Mouse (Mus musculus) embryo, embryonic 9.5 days (tissue): ENCODE measurements at regions not wholly inside any gene's neighbourhood (a gene's known extent, or its start where the extent isn't known, plus 50 kb on each side); places are given as distances from the start of the nearest gene placed in this dataset.

Experiments used
- DNase-seq: peaks from one replicate; pipeline ENCODE4 v3.0.0-alpha.2; 2017; ENCODE audit errors: extremely low spot score

GRCm38 (mm10) chr3:48911758-48912157 is 845.4 kb downstream of the Pcdh18 start:
- DNase-seq: no peak

GRCm38 (mm10) chr3:48890403-48890802 is 866.7 kb downstream of the Pcdh18 start:
- no peak for DNase-seq

GRCm38 (mm10) chr3:48887885-48888284 is 869.2 kb downstream of the Pcdh18 start:
- DNase-seq: no peak

GRCm38 (mm10) chr3:48869527-48869926 is 887.6 kb downstream of the Pcdh18 start:
- no peak for DNase-seq

GRCm38 (mm10) chr3:48846049-48846653 is 911.0 kb downstream of the Pcdh18 start:
- peak; percentile 55 for DNase-seq

GRCm38 (mm10) chr3:48840692-48841091 is 916.4 kb downstream of the Pcdh18 start:
- no peak for DNase-seq

- DNase-seq: no peak
Observed at GRCm38 (mm10) chr3:48823360-48823759, 933.8 kb downstream of the Pcdh18 start.

GRCm38 (mm10) chr3:48804398-48804797 is 952.7 kb downstream of the Pcdh18 start:
- DNase-seq: no peak

GRCm38 (mm10) chr3:48771709-48772108 is 985.4 kb downstream of the Pcdh18 start:
- DNase-seq: no peak
